Mouse (Mus musculus) lung, embryonic 15.5 days (tissue): ENCODE data around the gene Amph. TPM values are rescaled to one million over a fixed set of nuclear protein-coding genes. Genes with fewer than 3 reads are reported as not detected.

Experiments used
- ATAC-seq: fragments of 200-750 bp; cut with Nextera tagmentation; 2 replicates; pipeline ENCODE4 v1.8.0; 2017; ENCODE audit warnings: moderate number of reproducible peaks, borderline replicate concordance; ENCODE audit not compliant: low FRiP score, low TSS enrichment; ENCODE audit errors: extremely low read depth
- H3K27ac ChIP-seq: fragments of 300-500 bp; sonication (generic); 2 replicates; pipeline ENCODE4 v1.5.1; 2015; ENCODE audit warnings: moderate library complexity, mild to moderate bottlenecking, inconsistent platforms
- H3K27me3 ChIP-seq: fragments of 300-500 bp; sonication (generic); 2 replicates; pipeline ENCODE4 v1.6.1; 2015; ENCODE audit warnings: inconsistent platforms
- H3K36me3 ChIP-seq: fragments of 300-500 bp; sonication (generic); 2 replicates; pipeline ENCODE4 v1.6.1; 2015; ENCODE audit warnings: inconsistent platforms
- H3K4me1 ChIP-seq: fragments of 300-500 bp; sonication (generic); 2 replicates; pipeline ENCODE4 v1.6.1; 2015; ENCODE audit warnings: inconsistent platforms
- H3K4me2 ChIP-seq: fragments of 300-500 bp; sonication (generic); 2 replicates; pipeline ENCODE4 v1.6.1; 2015; ENCODE audit warnings: inconsistent platforms, mild to moderate bottlenecking, moderate library complexity
- H3K4me3 ChIP-seq: fragments of 300-500 bp; sonication (generic); 2 replicates; pipeline ENCODE4 v1.5.1; 2015; ENCODE audit warnings: mild to moderate bottlenecking, inconsistent platforms
- H3K9ac ChIP-seq: fragments of 300-500 bp; sonication (generic); 2 replicates; pipeline ENCODE4 v1.6.1; 2015; ENCODE audit warnings: inconsistent platforms
- H3K9me3 ChIP-seq: fragments of 300-500 bp; sonication (generic); 2 replicates; pipeline ENCODE4 v1.6.1; 2016; ENCODE audit warnings: inconsistent platforms
- WGBS: fragments of 180-500 bp; shearing (Covaris S2); methylation state at CpG from one replicate; pipeline ENCODE4 v1.1.7; 2015; 5-methylcytosine and 5-hydroxymethylcytosine counted together
- polyA plus RNA-seq: library from polyadenylated mRNA; unstranded; fragments of >200 nt; fragmentation: Nextera tagmentation; extraction: Ambion mirVana; gene quantifications from 2 replicates; pipeline ENCODE4 v1.2.1, GENCODE M21; 2015

The Amph gene
- polyA plus RNA-seq, 1 experiment from 2014 or later: 1.9 TPM

- Histone ChIP-seq H3K9me3 (no peaks in the 10 kb centered on the region), H3K27ac (no peak overlapping the region), H3K36me3 (no peaks in the 10 kb centered on the region), H3K9ac (no peak overlapping the region), H3K4me2 (no peak overlapping the region), H3K27me3 (no peaks in the 10 kb centered on the region), H3K4me3 (no peak overlapping the region), H3K4me1 (no peaks in the 10 kb centered on the region)
- 90% methylated on average over 5 of the region's 5 CpGs for WGBS
- no peak for ATAC-seq
Measured at GRCm38 (mm10) chr13:18974351-18974750, 26.3 kb downstream of the Amph start.

GRCm38 (mm10) chr13:18987266-18987665 lies 39.3 kb downstream of the Amph start:
- Histone ChIP-seq H3K27me3 (no peaks in the 10 kb centered on the region), H3K9ac (no peak overlapping the region), H3K4me2 (no peak overlapping the region), H3K4me1 (no peaks in the 10 kb centered on the region), H3K9me3 (no peaks in the 10 kb centered on the region), H3K4me3 (no peak overlapping the region), H3K36me3 (no peaks in the 10 kb centered on the region), H3K27ac (no peak overlapping the region)
- ATAC-seq: no peak
- 79% methylated on average over 4 of the region's 4 CpGs for WGBS

GRCm38 (mm10) chr13:18988323-18988722 lies 40.3 kb downstream of the Amph start:
- Histone ChIP-seq H3K27me3 (no peaks in the 10 kb centered on the region), H3K4me1 (no peaks in the 10 kb centered on the region), H3K4me2 (no peak overlapping the region), H3K9ac (no peak overlapping the region), H3K4me3 (no peak overlapping the region), H3K36me3 (no peaks in the 10 kb centered on the region), H3K27ac (no peak overlapping the region), H3K9me3 (no peaks in the 10 kb centered on the region)
- no peak for ATAC-seq
- 71% methylated on average over 4 of the region's 4 CpGs for WGBS

- H3K27me3 ChIP-seq: no peaks in the 10 kb centered on the region
- no peaks in the 10 kb centered on the region for H3K9me3 ChIP-seq
- no peak overlapping the region for H3K4me2 ChIP-seq
- ATAC-seq: no peak
- H3K9ac ChIP-seq: no peak overlapping the region
- H3K4me1 ChIP-seq: no peaks in the 10 kb centered on the region
- no peak overlapping the region for H3K4me3 ChIP-seq
- H3K27ac ChIP-seq: no peak overlapping the region
- H3K36me3 ChIP-seq: no peaks in the 10 kb centered on the region
- WGBS: 76% methylated on average over 8 of the region's 8 CpGs
Measured at GRCm38 (mm10) chr13:18989185-18989714, 41.2 kb downstream of the Amph start.

- no peak overlapping the region for H3K4me2 ChIP-seq
- no peak for ATAC-seq
- no peak overlapping the region for H3K9ac ChIP-seq
- WGBS: 89% methylated on average over 9 of the region's 9 CpGs
- H3K36me3 ChIP-seq: no peaks in the 10 kb centered on the region
- H3K4me1 ChIP-seq: no peaks in the 10 kb centered on the region
- no peaks in the 10 kb centered on the region for H3K27me3 ChIP-seq
- no peaks in the 10 kb centered on the region for H3K9me3 ChIP-seq
- no peak overlapping the region for H3K27ac ChIP-seq
- no peak overlapping the region for H3K4me3 ChIP-seq
Measured at GRCm38 (mm10) chr13:19002502-19002901, 54.5 kb downstream of the Amph start.

- Histone ChIP-seq H3K36me3 (no peaks in the 10 kb centered on the region), H3K27me3 (no peaks in the 10 kb centered on the region), H3K9me3 (no peaks in the 10 kb centered on the region), H3K4me2 (no peak overlapping the region), H3K27ac (no peak overlapping the region), H3K9ac (no peak overlapping the region), H3K4me3 (no peak overlapping the region), H3K4me1 (no peaks in the 10 kb centered on the region)
- ATAC-seq: no peak
- 67% methylated on average over 5 of the region's 5 CpGs for WGBS
Measured at GRCm38 (mm10) chr13:19004406-19004805, 56.4 kb downstream of the Amph start.

- 73% methylated on average over 3 of the region's 3 CpGs for WGBS
- H3K27me3 ChIP-seq: no peaks in the 10 kb centered on the region
- no peaks in the 10 kb centered on the region for H3K4me1 ChIP-seq
- H3K4me2 ChIP-seq: no peak overlapping the region
- no peaks in the 10 kb centered on the region for H3K36me3 ChIP-seq
- H3K9ac ChIP-seq: no peak overlapping the region
- no peak overlapping the region for H3K4me3 ChIP-seq
- no peak overlapping the region for H3K27ac ChIP-seq
- ATAC-seq: no peak
- H3K9me3 ChIP-seq: no peaks in the 10 kb centered on the region
Measured at GRCm38 (mm10) chr13:19008440-19008839, 60.4 kb downstream of the Amph start.

GRCm38 (mm10) chr13:19014825-19015375 lies 66.9 kb downstream of the Amph start:
- 60% methylated on average over 4 of the region's 4 CpGs for WGBS
- Histone ChIP-seq H3K27ac (0 out of 2 replicates have a peak overlapping the region, but pooled peaks have one; percentile 10), H3K4me3 (no peak overlapping the region), H3K4me1 (no peaks in the 10 kb centered on the region), H3K36me3 (no peaks in the 10 kb centered on the region), H3K9me3 (no peaks in the 10 kb centered on the region), H3K27me3 (no peaks in the 10 kb centered on the region), H3K4me2 (no peak overlapping the region), H3K9ac (no peak overlapping the region)
- ATAC-seq: peak; percentile 65

GRCm38 (mm10) chr13:19021529-19021928 lies 73.5 kb downstream of the Amph start:
- Histone ChIP-seq H3K4me2 (no peak overlapping the region), H3K9ac (no peak overlapping the region), H3K27ac (no peak overlapping the region), H3K4me3 (no peak overlapping the region), H3K36me3 (no peaks in the 10 kb centered on the region), H3K4me1 (no peaks in the 10 kb centered on the region), H3K27me3 (no peaks in the 10 kb centered on the region), H3K9me3 (no peaks in the 10 kb centered on the region)
- WGBS: 90% methylated on average over 2 of the region's 2 CpGs
- no peak for ATAC-seq

GRCm38 (mm10) chr13:19022310-19022709 lies 74.3 kb downstream of the Amph start:
- H3K9ac ChIP-seq: no peak overlapping the region
- no peaks in the 10 kb centered on the region for H3K27me3 ChIP-seq
- no peaks in the 10 kb centered on the region for H3K9me3 ChIP-seq
- WGBS: 57% methylated on average over 3 of the region's 3 CpGs
- H3K36me3 ChIP-seq: no peaks in the 10 kb centered on the region
- H3K4me3 ChIP-seq: no peak overlapping the region
- peak; percentile 49; the same call in 1 of the 2 replicates for ATAC-seq
- H3K4me1 ChIP-seq: no peaks in the 10 kb centered on the region
- H3K4me2 ChIP-seq: no peak overlapping the region
- H3K27ac ChIP-seq: no peak overlapping the region

- H3K36me3 ChIP-seq: no peaks in the 10 kb centered on the region
- H3K4me3 ChIP-seq: no peak overlapping the region
- H3K4me2 ChIP-seq: no peak overlapping the region
- no peak overlapping the region for H3K27ac ChIP-seq
- no peak for ATAC-seq
- no peaks in the 10 kb centered on the region for H3K9me3 ChIP-seq
- 59% methylated on average over 2 of the region's 2 CpGs for WGBS
- H3K9ac ChIP-seq: no peak overlapping the region
- H3K4me1 ChIP-seq: no peaks in the 10 kb centered on the region
- no peaks in the 10 kb centered on the region for H3K27me3 ChIP-seq
Measured at GRCm38 (mm10) chr13:19025091-19025688, 77.2 kb downstream of the Amph start.

GRCm38 (mm10) chr13:19025906-19026305 lies 77.9 kb downstream of the Amph start:
- Histone ChIP-seq H3K4me2 (no peak overlapping the region), H3K36me3 (no peaks in the 10 kb centered on the region), H3K9ac (no peak overlapping the region), H3K4me1 (no peaks in the 10 kb centered on the region), H3K4me3 (no peak overlapping the region), H3K27me3 (no peaks in the 10 kb centered on the region), H3K27ac (no peak overlapping the region), H3K9me3 (no peaks in the 10 kb centered on the region)
- WGBS: 82% methylated on average over 4 of the region's 4 CpGs
- no peak for ATAC-seq
